Mouse (Mus musculus): ENCODE data around the gene Tecr.

- TF ChIP-seq CTCF (IDR thresholded peaks at IDR 0.05; ENCODE audit: low read depth, low read length) (no peak), POLR2A (IDR thresholded peaks at IDR 0.05; ENCODE audit: extremely low read depth, insufficient read depth, low read length) (peak; percentile 98)
These were observed at the start of gene Tecr, which contains the start of gene Dnajb1 for GRCm38 (mm10) chr8:83607661-83608397.
